Mouse (Mus musculus): Measurements from ENCODE around the gene Gm21094.
"Not testable (repeated sequence)": the region's sequence is repeated elsewhere in the genome, so short reads cannot be mapped to it uniquely, and the experiment has no call there.

Gene Gm21094

DNA sequence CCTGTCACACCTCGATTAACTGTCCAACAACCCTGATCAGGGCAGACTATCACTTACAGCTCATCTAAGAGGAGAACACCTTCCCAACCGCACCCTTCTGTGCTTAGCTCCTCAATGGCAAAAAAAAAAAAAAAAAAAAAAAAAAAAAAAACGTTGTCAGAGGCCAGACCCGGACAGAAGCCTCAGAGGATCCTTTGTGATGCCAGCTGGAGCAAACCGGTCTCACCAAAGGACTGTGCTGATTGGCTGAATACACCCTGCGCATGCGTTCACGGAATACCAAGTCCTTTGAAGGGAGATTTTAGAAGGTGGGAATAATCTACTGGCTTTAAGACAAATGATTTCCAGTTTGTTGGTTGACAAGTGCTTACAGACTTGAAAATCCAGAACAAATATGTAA lies at the start of gene Gm21094:
Gene Gm21094, minus strand, starts transcription at position 101 of the 400 bp plus-strand sequence.
- DNase-seq (ENCODE audit: low spot score in 2 of 2) = not testable (repeated sequence)
